Mouse (Mus musculus) lung, postnatal 36 days (tissue): ENCODE results near the gene Bcl2l15.

Experiments used
- DNase-seq: peaks from one replicate; pipeline ENCODE4 v3.0.0; 2022; ENCODE audit warnings: mixed read lengths

Gene Bcl2l15

DNA sequence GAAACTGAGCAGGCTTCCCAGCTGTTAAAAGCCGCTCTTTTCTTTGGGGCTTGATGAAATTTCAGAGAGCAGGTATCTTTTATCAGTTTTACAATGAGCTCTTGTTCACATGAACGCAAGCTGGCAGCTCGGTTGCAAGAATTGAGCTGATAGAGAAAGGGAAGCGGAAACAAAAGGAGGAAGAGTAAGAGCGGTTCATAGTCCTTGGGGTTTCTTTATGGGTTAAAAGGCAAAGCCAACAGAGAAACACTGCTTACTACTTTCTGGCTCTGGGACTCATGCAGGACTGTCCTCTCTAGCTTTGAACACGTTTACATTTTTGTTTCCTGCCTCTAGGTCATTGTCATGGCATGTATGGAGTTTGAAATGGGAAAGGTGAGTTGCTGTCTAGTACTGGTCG, 41.9 kb downstream of the Bcl2l15 start:
- DNase-seq, result no peak

DNA sequence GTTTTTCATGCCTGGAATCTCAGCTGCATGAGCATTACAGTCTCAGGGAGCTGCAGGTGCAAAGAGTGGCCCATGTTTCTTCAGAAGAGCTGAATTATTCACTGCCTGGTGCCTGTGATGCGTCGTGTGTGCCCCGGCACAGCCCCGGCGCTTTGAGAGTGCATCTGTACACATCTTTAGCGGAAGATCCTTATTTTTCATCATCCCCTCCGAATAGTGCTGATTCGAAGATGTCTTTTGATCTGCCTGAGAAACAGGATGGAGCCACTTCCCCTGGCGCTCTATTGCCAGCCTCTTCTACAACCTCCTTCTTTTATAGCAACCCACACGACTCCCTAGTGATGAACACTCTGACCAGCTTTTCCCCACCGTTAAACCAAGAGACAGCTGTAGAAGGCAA, 53.5 kb downstream of the Bcl2l15 start:
- DNase-seq, result no peak

DNA sequence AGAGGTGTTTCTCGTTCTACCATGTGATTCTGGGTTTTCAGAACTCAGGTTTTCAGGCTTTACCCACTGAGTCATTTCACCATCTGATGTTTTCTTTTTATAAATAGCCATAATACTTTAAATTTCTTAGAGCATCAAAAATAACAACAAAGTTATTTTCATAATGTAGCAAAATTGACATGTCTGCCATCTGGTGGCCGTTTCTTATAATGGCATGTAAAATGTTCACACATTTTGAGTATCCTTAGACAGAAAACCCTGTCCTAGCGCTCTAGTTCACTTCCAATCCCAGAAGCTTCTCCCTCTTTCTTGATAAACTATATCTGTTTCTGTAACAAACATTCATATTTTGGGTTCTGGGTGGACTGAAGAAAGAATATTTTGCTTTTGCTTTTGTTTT, 55.2 kb downstream of the Bcl2l15 start:
- peak; percentile 78 for DNase-seq

DNA sequence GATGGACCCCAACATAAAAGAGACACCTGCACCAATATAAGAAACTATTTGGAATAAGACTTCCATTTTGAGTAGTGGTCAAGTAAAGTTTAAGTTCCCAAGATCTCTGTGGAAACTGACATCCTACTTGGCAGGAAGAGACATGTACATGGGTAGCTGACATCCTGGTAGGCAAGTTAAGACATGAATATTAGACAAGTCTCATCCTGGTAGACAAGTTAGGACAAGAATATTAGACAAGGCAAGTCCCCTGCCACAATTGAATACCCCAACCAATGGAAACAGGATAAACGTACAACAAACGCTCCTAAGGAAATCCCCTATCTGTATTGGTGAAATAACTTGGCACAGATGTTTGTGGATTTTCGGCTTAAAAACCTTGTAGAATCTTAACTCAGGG, 61.0 kb downstream of the Bcl2l15 start:
- DNase-seq, result no peak
